Mouse (Mus musculus) midbrain, embryonic 14.5 days (tissue): ENCODE data around the gene Olfml2a. TPM values are rescaled to one million over a fixed set of nuclear protein-coding genes. Genes with fewer than 3 reads are reported as not detected.

Experiments used
- ATAC-seq: fragments of 200-750 bp; cut with Nextera tagmentation; 2 replicates; pipeline ENCODE4 v1.8.0; 2017; ENCODE audit warnings: moderate number of reproducible peaks, moderate library complexity; ENCODE audit not compliant: low FRiP score, low TSS enrichment
- DNase-seq: peaks from one replicate; pipeline ENCODE4 v3.0.0-alpha.2; 2015
- H3K27ac ChIP-seq: fragments of 300-500 bp; sonication (generic); replicated peaks from 2 replicates; pipeline ENCODE4 v1.5.1; 2014; ENCODE audit warnings: mild to moderate bottlenecking, low read depth, low read length, moderate library complexity
- H3K27me3 ChIP-seq: fragments of 300-500 bp; sonication (generic); 2 replicates; pipeline ENCODE4 v1.6.1; 2014; ENCODE audit warnings: low read length, control low read depth, mixed read lengths; ENCODE audit not compliant: control insufficient read depth, insufficient read depth
- H3K36me3 ChIP-seq: fragments of 300-500 bp; sonication (generic); 2 replicates; pipeline ENCODE4 v1.6.1; 2014; ENCODE audit warnings: low read length, control low read depth; ENCODE audit not compliant: control insufficient read depth, insufficient read depth
- H3K4me1 ChIP-seq: fragments of 300-500 bp; sonication (generic); 2 replicates; pipeline ENCODE4 v1.6.1; 2014; ENCODE audit warnings: mild to moderate bottlenecking, antibody characterized with exemption, low read length, control low read depth; ENCODE audit not compliant: control insufficient read depth, insufficient read depth
- H3K4me2 ChIP-seq: fragments of 300-500 bp; sonication (generic); 2 replicates; pipeline ENCODE4 v1.6.1; 2014; ENCODE audit warnings: mild to moderate bottlenecking, low read length, moderate library complexity
- H3K4me3 ChIP-seq: fragments of 300-500 bp; sonication (generic); replicated peaks from 2 replicates; pipeline ENCODE4 v1.5.1; 2014; ENCODE audit warnings: low read depth, low read length
- H3K9ac ChIP-seq: fragments of 300-500 bp; sonication (generic); replicated peaks from 2 replicates; pipeline ENCODE4 v1.6.1; 2014; ENCODE audit warnings: mild to moderate bottlenecking, low read length, moderate library complexity
- H3K9me3 ChIP-seq: fragments of 300-500 bp; sonication (generic); 2 replicates; pipeline ENCODE4 v1.6.1; 2016; ENCODE audit warnings: low read length, control low read depth, mixed read lengths; ENCODE audit not compliant: control insufficient read depth
- WGBS: fragments of 180-500 bp; shearing (Covaris S2); extraction: QIAGEN DNeasy Blood & Tissue Kit; methylation state at CpG from one replicate; pipeline ENCODE4 v1.1.7; 2014; 5-methylcytosine and 5-hydroxymethylcytosine counted together
- polyA plus RNA-seq: library from polyadenylated mRNA; unstranded; fragments of >200 nt; fragmentation: Nextera tagmentation; extraction: Ambion mirVana; gene quantifications from 2 replicates; pipeline ENCODE4 v1.2.1, GENCODE M21; 2014

Gene Olfml2a
- polyA plus RNA-seq, 1 experiment from 2014 or later = 2.2 TPM

- DNase-seq (no peak), ATAC-seq (no peak)
- Histone ChIP-seq H3K4me3 (no peak overlapping the region), H3K9ac (no peak overlapping the region), H3K4me1 (no peaks in the 10 kb centered on the region), H3K9me3 (no peaks in the 10 kb centered on the region), H3K27me3 (no peaks in the 10 kb centered on the region), H3K27ac (no peak overlapping the region), H3K36me3 (no peaks in the 10 kb centered on the region), H3K4me2 (no peak overlapping the region)
- 83% methylated on average over 5 of the region's 5 CpGs for WGBS
Observed at GRCm38 (mm10) chr2:38970057-38970456, 38.3 kb downstream of the Olfml2a start.

DNA sequence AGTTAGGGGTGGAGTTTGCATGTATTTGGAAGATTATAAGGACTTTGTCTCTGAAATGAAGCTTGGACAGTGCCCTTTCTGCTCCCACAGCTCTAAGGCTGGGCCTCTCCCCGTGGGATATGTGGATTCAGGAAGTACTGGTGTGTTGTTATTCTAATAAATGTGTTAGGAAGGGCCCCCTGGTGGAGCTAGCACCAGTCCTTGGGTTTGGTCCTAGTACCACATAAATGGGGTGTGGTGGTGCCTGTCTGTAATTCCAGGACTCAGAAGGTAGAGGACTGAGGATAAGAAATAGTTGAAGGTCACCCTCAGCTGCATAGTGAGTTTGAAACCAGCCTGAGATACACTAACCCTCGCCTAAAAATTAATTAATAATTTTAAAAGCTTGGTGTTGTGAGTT is 41.4 kb downstream of the Olfml2a start:
- Histone ChIP-seq H3K4me1 (no peaks in the 10 kb centered on the region), H3K4me3 (no peak overlapping the region), H3K9me3 (no peaks in the 10 kb centered on the region), H3K27me3 (no peaks in the 10 kb centered on the region), H3K36me3 (no peaks in the 10 kb centered on the region), H3K4me2 (no peak overlapping the region), H3K27ac (no peak overlapping the region), H3K9ac (no peak overlapping the region)
- DNase-seq (no peak), ATAC-seq (no peak)
- 24% methylated on average over 2 of the region's 2 CpGs for whole genome bisulfite sequencing

- DNase-seq = no peak
- no peak overlapping the region for H3K4me2 ChIP-seq
- no peak overlapping the region for H3K4me3 ChIP-seq
Observed at GRCm38 (mm10) chr2:38973701-38974100, 41.9 kb downstream of the Olfml2a start.

DNA sequence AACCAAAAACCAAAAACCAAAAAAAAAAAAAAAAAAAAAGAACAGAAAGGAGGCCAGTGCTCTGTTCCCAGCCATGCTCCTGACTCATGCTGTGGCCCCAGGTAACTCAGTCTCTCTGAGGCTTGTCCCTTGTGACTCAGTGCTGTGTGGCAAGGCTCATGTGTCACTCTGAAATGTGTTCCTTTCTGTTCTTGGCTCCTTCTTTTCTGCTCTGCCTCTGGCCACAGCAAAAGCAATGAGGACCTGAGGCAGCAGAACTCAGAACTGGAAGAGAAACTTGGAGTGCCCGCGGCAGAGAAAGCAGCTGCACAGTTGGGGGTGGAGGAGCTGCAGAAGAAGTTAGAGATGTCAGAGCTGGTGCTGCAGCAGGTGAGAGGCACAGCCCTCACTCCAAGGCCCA is 42.4 kb downstream of the Olfml2a start:
- H3K9ac ChIP-seq = no peak overlapping the region
- WGBS = 29% methylated on average over 2 of the region's 2 CpGs
- no peaks in the 10 kb centered on the region for H3K9me3 ChIP-seq
- no peak overlapping the region for H3K27ac ChIP-seq
- no peak overlapping the region for H3K4me2 ChIP-seq
- H3K4me3 ChIP-seq = no peak overlapping the region
- no peaks in the 10 kb centered on the region for H3K4me1 ChIP-seq
- ATAC-seq = no peak
- H3K36me3 ChIP-seq = no peaks in the 10 kb centered on the region
- H3K27me3 ChIP-seq = no peaks in the 10 kb centered on the region
- DNase-seq = no peak

More at GRCm38 (mm10) chr2:38973701-38974100, 41.9 kb downstream of the Olfml2a start:
- Histone ChIP-seq H3K4me1 (no peaks in the 10 kb centered on the region), H3K27ac (no peak overlapping the region), H3K9ac (no peak overlapping the region), H3K27me3 (no peaks in the 10 kb centered on the region), H3K9me3 (no peaks in the 10 kb centered on the region), H3K36me3 (no peaks in the 10 kb centered on the region)
- ATAC-seq = no peak
- WGBS = 83% methylated on average over 7 of the region's 7 CpGs

DNA sequence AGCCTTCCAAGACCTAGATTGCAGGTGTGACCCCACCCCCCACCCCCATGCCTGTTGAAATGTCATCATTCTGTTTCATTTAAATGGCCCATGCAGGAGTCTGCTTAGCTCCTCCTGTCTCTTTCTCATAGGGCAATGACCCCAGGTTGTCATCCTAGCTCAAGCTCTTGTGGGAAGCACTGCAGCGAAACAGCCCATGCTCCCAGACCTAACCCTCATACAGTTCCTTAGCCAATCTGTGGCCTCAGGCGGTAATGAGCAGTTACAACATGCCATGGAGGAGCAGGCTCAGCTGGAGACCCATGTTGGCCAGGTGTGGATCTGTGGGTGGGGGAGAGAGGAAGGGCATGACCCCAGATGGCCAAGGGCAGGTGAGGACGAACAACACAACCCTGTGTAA is 43.4 kb downstream of the Olfml2a start:
- ATAC-seq = no peak

DNA sequence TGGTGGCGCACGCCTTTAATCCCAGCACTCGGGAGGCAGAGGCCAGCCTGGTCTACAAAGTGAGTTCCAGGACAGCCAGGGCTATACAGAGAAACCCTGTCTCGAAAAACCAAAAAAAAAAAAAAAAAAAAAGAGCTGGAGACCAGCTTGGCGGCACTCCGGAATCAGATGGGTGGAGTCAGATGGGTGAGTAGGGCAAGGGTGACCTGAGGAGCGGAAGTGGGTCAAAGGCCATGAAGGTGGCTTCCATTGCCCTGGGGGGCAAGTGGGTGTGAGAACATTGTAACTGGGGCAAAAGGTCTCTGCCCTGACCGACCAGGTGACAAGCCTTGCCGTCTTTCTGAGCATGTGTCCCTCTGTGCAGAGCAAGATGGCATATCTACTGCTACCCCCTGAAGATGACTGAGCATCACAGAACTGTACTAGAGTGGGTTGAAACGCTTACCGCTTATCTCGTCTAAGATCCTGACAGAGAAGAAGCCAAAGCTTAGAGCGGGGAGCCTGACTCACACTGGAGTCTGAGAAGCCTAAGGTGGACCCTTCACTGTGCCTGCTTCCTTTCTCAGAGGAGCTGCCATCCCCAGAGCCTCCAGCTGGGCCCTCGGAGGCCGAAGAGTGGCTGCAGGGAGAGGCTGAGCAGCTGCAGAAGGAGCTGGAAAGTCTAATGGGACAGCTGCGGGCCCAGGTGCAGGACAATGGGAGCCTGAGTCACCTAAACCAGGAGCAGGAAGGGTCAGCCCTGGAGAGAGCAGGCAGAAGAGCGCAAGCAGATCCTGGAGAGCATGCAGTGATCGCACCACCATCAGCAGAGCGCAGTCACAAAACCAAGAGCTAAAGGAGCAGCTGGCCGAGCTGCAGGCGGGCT is 44.4 kb downstream of the Olfml2a start:
- H3K36me3 ChIP-seq = no peaks in the 10 kb centered on the region
- no peak overlapping the region for H3K4me2 ChIP-seq
- no peak overlapping the region for H3K9ac ChIP-seq
- no peaks in the 10 kb centered on the region for H3K27me3 ChIP-seq
- no peaks in the 10 kb centered on the region for H3K9me3 ChIP-seq
- ATAC-seq (no peak), DNase-seq (no peak)
- no peak overlapping the region for H3K27ac ChIP-seq
- no peaks in the 10 kb centered on the region for H3K4me1 ChIP-seq
- 84% methylated on average over 21 of the region's 21 CpGs for WGBS
- H3K4me3 ChIP-seq = no peak overlapping the region

More for the DNA sequence above, 43.4 kb downstream of the Olfml2a start:
- no peak overlapping the region for H3K4me2 ChIP-seq
- H3K36me3 ChIP-seq = no peaks in the 10 kb centered on the region
- H3K27me3 ChIP-seq = no peaks in the 10 kb centered on the region
- no peak overlapping the region for H3K9ac ChIP-seq
- no peak overlapping the region for H3K4me3 ChIP-seq
- no peak for DNase-seq
- WGBS = 86% methylated on average over 3 of the region's 3 CpGs
- no peak overlapping the region for H3K27ac ChIP-seq
- H3K4me1 ChIP-seq = no peaks in the 10 kb centered on the region
- no peaks in the 10 kb centered on the region for H3K9me3 ChIP-seq

- WGBS = 66% methylated on average over 4 of the region's 4 CpGs
- H3K27me3 ChIP-seq = no peaks in the 10 kb centered on the region
- DNase-seq = no peak
- H3K4me2 ChIP-seq = no peak overlapping the region
- H3K9ac ChIP-seq = no peak overlapping the region
- H3K4me3 ChIP-seq = no peak overlapping the region
- no peaks in the 10 kb centered on the region for H3K36me3 ChIP-seq
- no peak for ATAC-seq
- no peak overlapping the region for H3K27ac ChIP-seq
- no peaks in the 10 kb centered on the region for H3K4me1 ChIP-seq
- H3K9me3 ChIP-seq = no peaks in the 10 kb centered on the region
Observed at GRCm38 (mm10) chr2:38977837-38978236, 46.1 kb downstream of the Olfml2a start.

GRCm38 (mm10) chr2:38983456-38983855 is 51.7 kb downstream of the Olfml2a start:
- no peak for DNase-seq
- Histone ChIP-seq H3K36me3 (no peaks in the 10 kb centered on the region), H3K9me3 (no peaks in the 10 kb centered on the region; the same call in 1 of the 2 replicates), H3K27me3 (no peaks in the 10 kb centered on the region), H3K27ac (no peak overlapping the region), H3K4me3 (no peak overlapping the region), H3K9ac (no peak overlapping the region), H3K4me1 (no peaks in the 10 kb centered on the region), H3K4me2 (no peak overlapping the region)
- 97% methylated on average over 2 of the region's 2 CpGs for WGBS
- no peak for ATAC-seq

- Histone ChIP-seq H3K27me3 (no peaks in the 10 kb centered on the region), H3K4me3 (no peak overlapping the region), H3K36me3 (no peaks in the 10 kb centered on the region), H3K4me1 (no peaks in the 10 kb centered on the region), H3K27ac (no peak overlapping the region), H3K4me2 (no peak overlapping the region), H3K9me3 (no peaks in the 10 kb centered on the region; the same call in 1 of the 2 replicates), H3K9ac (no peak overlapping the region)
- 86% methylated on average over 3 of the region's 3 CpGs for WGBS
- DNase-seq = no peak
- no peak for ATAC-seq
Observed at GRCm38 (mm10) chr2:38986580-38986979, 54.8 kb downstream of the Olfml2a start.
